Mouse (Mus musculus) heart, adult 18-20 months (tissue): ENCODE data around the gene Oosp2. TPM values are rescaled to one million over a fixed set of nuclear protein-coding genes. Genes with fewer than 3 reads are reported as not detected.
A peak's percentile ranks its signal among the peaks of the same experiment; 100 is the strongest.

Experiments used
- DNase-seq, 2 experiments: peaks; one replicate each; pipeline ENCODE4 v3.0.0; 2021 to 2022; ENCODE audit warnings: mixed read lengths in 1 of 2
- long read RNA-seq, 2 experiments: library from polyadenylated mRNA; stranded (forward); transcript quantifications; one replicate each; pipeline ENCODE4 v2.0.0; 2021
- total RNA-seq, 2 experiments: library from RNA; stranded (reverse); gene quantifications; 2 replicates each; pipeline ENCODE4 v1.2.3; 2021

Oosp2 gene
- not detected for total RNA-seq
- long read RNA-seq, experiment 1: 0 reads
- long read RNA-seq, experiment 2: 0 reads

- no peak for DNase-seq
Measured at GRCm38 (mm10) chr19:11660459-11660858, at the start of gene Oosp2. Oosp2 (minus strand) TSS chr19:11660559.

- DNase-seq: peak in 1 of 2 experiments; percentile 2
Measured at GRCm38 (mm10) chr19:11698342-11698741, 38.0 kb upstream of the Oosp2 start.

- no peak for DNase-seq
Measured at GRCm38 (mm10) chr19:11696755-11697154, 36.4 kb upstream of the Oosp2 start, which contains the start of gene Oosp3. Oosp3 (plus strand) TSS chr19:11697055.

- DNase-seq: no peak
Measured at GRCm38 (mm10) chr19:11691454-11691853, 31.1 kb upstream of the Oosp2 start.

- no peak for DNase-seq
Measured at GRCm38 (mm10) chr19:11690839-11691238, 30.5 kb upstream of the Oosp2 start, which contains the start of gene Oosp1. Oosp1 (minus strand) TSS chr19:11691150.

GRCm38 (mm10) chr19:11661562-11661961, 1.2 kb upstream of the Oosp2 start:
- no peak for DNase-seq

- no peak for DNase-seq
Measured at GRCm38 (mm10) chr19:11659142-11659541, 1.2 kb downstream of the Oosp2 start.

- no peak for DNase-seq
Measured at GRCm38 (mm10) chr19:11649564-11649963, 10.8 kb downstream of the Oosp2 start.

GRCm38 (mm10) chr19:11646166-11646565, 14.2 kb downstream of the Oosp2 start:
- DNase-seq: no peak

- no peak for DNase-seq
Measured at GRCm38 (mm10) chr19:11640732-11641131, 19.6 kb downstream of the Oosp2 start, which contains the start of gene Ms4a3. Ms4a3 (minus strand) TSS chr19:11640851.

GRCm38 (mm10) chr19:11639038-11639437, 21.3 kb downstream of the Oosp2 start:
- DNase-seq: no peak

GRCm38 (mm10) chr19:11635572-11635971, 24.8 kb downstream of the Oosp2 start:
- DNase-seq: no peak

GRCm38 (mm10) chr19:11634330-11634729, 26.0 kb downstream of the Oosp2 start:
- DNase-seq: no peak

- DNase-seq: no peak
Measured at GRCm38 (mm10) chr19:11633732-11634131, 26.6 kb downstream of the Oosp2 start.

GRCm38 (mm10) chr19:11625231-11625630, 35.1 kb downstream of the Oosp2 start:
- no peak for DNase-seq

GRCm38 (mm10) chr19:11624800-11625199, 35.6 kb downstream of the Oosp2 start:
- no peak for DNase-seq

- DNase-seq: no peak
Measured at GRCm38 (mm10) chr19:11623551-11623950, 36.8 kb downstream of the Oosp2 start, which contains the start of gene Ms4a2. Ms4a2 (minus strand) TSS chr19:11623719.

- DNase-seq: no peak
Measured at GRCm38 (mm10) chr19:11617983-11618382, 42.4 kb downstream of the Oosp2 start.

GRCm38 (mm10) chr19:11614805-11615204, 45.6 kb downstream of the Oosp2 start:
- no peak for DNase-seq

- no peak for DNase-seq
Measured at GRCm38 (mm10) chr19:11613776-11614443, 46.4 kb downstream of the Oosp2 start.

GRCm38 (mm10) chr19:11613084-11613483, 47.3 kb downstream of the Oosp2 start:
- no peak for DNase-seq

GRCm38 (mm10) chr19:11612293-11612692, 48.1 kb downstream of the Oosp2 start:
- DNase-seq: no peak

- peak in 1 of 2 experiments; percentile 46 for DNase-seq
Measured at GRCm38 (mm10) chr19:11611541-11611945, 48.8 kb downstream of the Oosp2 start.

GRCm38 (mm10) chr19:11608172-11608571, 52.2 kb downstream of the Oosp2 start:
- DNase-seq: peak in 1 of 2 experiments; percentile 51
